Mouse (Mus musculus) erythroblast, embryonic 14.5 days (primary cell): ENCODE data around the gene BC048403.

Experiments used
- GATA1 ChIP-seq: IDR thresholded peaks from 2 replicates; pipeline ENCODE4 v1.6.1; 2012; ENCODE audit warnings: low read length, inconsistent platforms, mixed read lengths
- TAL1 ChIP-seq: IDR thresholded peaks from 3 replicates; pipeline ENCODE4 v1.6.1; 2012; ENCODE audit warnings: low read length, inconsistent platforms, mixed read lengths

- TF ChIP-seq TAL1 (no peak), GATA1 (no peak)
Measured at GRCm38 (mm10) chr10:121694567-121694966, 45.2 kb upstream of the BC048403 start.
